Mouse (Mus musculus) kidney, embryonic 15.5 days (tissue): ENCODE measurements around the gene Als2. TPM values are rescaled to one million over a fixed set of nuclear protein-coding genes. Genes with fewer than 3 reads are reported as not detected.

Experiments used
- ATAC-seq: fragments of 200-750 bp; cut with Nextera tagmentation; replicated peaks from 2 replicates; pipeline ENCODE4 v1.8.0; 2017; ENCODE audit warnings: moderate TSS enrichment; ENCODE audit not compliant: low FRiP score
- H3K27ac ChIP-seq: fragments of 300-500 bp; sonication (generic); 2 replicates; pipeline ENCODE4 v1.5.1; 2015; ENCODE audit warnings: mild to moderate bottlenecking, inconsistent platforms
- H3K27me3 ChIP-seq: fragments of 300-500 bp; sonication (generic); 2 replicates; pipeline ENCODE4 v1.6.1; 2015; ENCODE audit warnings: inconsistent platforms
- H3K36me3 ChIP-seq: fragments of 300-500 bp; sonication (generic); 2 replicates; pipeline ENCODE4 v1.6.1; 2015; ENCODE audit warnings: inconsistent platforms
- H3K4me1 ChIP-seq: fragments of 300-500 bp; sonication (generic); 2 replicates; pipeline ENCODE4 v1.6.1; 2015; ENCODE audit warnings: inconsistent platforms
- H3K4me2 ChIP-seq: fragments of 300-500 bp; sonication (generic); 2 replicates; pipeline ENCODE4 v1.6.1; 2015; ENCODE audit warnings: moderate library complexity, mild to moderate bottlenecking, inconsistent platforms
- H3K4me3 ChIP-seq: fragments of 300-500 bp; sonication (generic); replicated peaks from 2 replicates; pipeline ENCODE4 v1.5.1; 2015; ENCODE audit warnings: mild to moderate bottlenecking, inconsistent platforms
- H3K9ac ChIP-seq: fragments of 300-500 bp; sonication (generic); 2 replicates; pipeline ENCODE4 v1.6.1; 2015; ENCODE audit warnings: mild to moderate bottlenecking, inconsistent platforms
- H3K9me3 ChIP-seq: fragments of 300-500 bp; sonication (generic); replicated peaks from 2 replicates; pipeline ENCODE4 v1.6.1; 2016; ENCODE audit warnings: inconsistent platforms
- WGBS: fragments of 180-500 bp; shearing (Covaris S2); methylation state at CpG from one replicate; pipeline ENCODE4 v1.1.7; 2015; ENCODE audit warnings: mixed read lengths; 5-methylcytosine and 5-hydroxymethylcytosine counted together
- polyA plus RNA-seq: library from polyadenylated mRNA; unstranded; fragments of >200 nt; fragmentation: Nextera tagmentation; extraction: Ambion mirVana; gene quantifications from 2 replicates; pipeline ENCODE4 v1.2.1, GENCODE M21; 2015

Gene Als2
- polyA plus RNA-seq, 1 experiment from 2014 or later: 12.9 TPM

DNA sequence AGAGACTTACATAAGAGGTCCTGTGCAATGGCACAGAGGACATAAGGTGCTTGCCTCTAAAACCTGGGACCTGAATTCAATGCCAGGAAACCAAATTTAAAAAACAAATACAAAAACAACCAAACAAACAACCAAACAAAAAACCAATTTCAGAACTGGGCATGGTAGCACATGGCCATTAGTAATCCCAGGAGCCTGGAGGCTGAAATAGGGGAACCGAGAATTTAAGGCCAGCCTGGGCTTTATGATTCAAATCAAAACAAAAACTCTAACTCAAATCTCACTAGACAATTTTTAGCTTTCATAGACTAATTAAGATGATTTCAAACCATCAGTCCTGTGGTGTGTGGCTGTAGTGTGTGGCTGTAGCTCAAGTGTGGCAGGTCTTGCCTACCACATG is 32.5 kb downstream of the Als2 start:
- Histone ChIP-seq H3K4me1 (no peaks in the 10 kb centered on the region), H3K9ac (no peak overlapping the region), H3K9me3 (no peaks in the 10 kb centered on the region), H3K27me3 (no peaks in the 10 kb centered on the region), H3K27ac (no peak overlapping the region), H3K36me3 (peaks cover 48% of the 10 kb centered on the region), H3K4me2 (no peak overlapping the region), H3K4me3 (no peak overlapping the region)
- WGBS: 80% methylated on average over 1 of the region's 1 CpGs
- no peak for ATAC-seq

DNA sequence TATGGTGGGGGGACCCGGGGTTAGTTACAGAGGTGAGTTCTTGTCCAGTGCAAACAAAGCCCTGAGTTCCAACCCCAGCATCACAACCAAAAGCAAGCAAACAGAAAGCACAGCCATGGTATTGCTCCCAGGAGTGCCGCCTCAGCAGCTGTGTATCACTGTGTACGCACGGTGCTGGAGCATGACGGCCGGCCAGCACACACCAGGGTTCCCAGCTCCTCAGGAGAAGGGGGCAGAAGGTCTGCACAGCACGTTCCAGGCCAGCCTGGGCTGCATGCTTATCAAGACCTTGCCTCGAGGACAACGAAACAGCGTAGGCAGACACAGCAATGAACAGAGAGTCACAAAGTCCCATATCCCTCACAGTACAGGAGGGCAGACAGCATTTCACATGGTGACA is 34.7 kb downstream of the Als2 start:
- Histone ChIP-seq H3K4me3 (no peak overlapping the region), H3K9ac (no peak overlapping the region), H3K27me3 (no peaks in the 10 kb centered on the region), H3K9me3 (no peaks in the 10 kb centered on the region), H3K36me3 (peaks cover 50% of the 10 kb centered on the region), H3K27ac (no peak overlapping the region), H3K4me1 (no peaks in the 10 kb centered on the region), H3K4me2 (no peak overlapping the region)
- no peak for ATAC-seq
- WGBS: 92% methylated on average over 10 of the region's 10 CpGs

DNA sequence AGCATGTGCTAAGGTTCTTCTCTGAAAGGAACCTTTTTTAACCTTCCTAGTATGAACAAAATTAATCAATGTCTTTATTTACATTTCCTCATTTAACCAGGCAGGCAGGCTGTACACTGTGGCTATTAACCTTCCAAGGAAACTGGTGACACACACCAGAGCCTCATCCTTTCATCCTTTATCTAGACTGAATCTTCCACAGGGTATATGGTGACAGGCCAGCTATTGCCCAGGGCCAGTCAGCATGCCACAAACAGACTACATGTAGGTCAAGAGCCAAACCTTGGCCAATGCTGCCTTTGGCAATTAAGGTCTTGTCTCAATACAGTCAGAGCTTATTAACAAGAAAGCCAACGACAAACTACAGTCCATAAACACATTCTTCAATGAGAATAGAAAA is 35.5 kb downstream of the Als2 start:
- Histone ChIP-seq H3K4me2 (no peak overlapping the region), H3K9ac (no peak overlapping the region)
- 82% methylated on average over 1 of the region's 1 CpGs for WGBS

GRCm38 (mm10) chr1:59200960-59201359 is 36.1 kb downstream of the Als2 start:
- H3K4me3 ChIP-seq: no peak overlapping the region
- H3K4me1 ChIP-seq: no peaks in the 10 kb centered on the region
- H3K9ac ChIP-seq: no peak overlapping the region
- no peak overlapping the region for H3K4me2 ChIP-seq
- peaks cover 58% of the 10 kb centered on the region for H3K36me3 ChIP-seq
- no peaks in the 10 kb centered on the region for H3K27me3 ChIP-seq
- H3K9me3 ChIP-seq: no peaks in the 10 kb centered on the region
- ATAC-seq: no peak
- H3K27ac ChIP-seq: no peak overlapping the region
- WGBS: 87% methylated on average over 5 of the region's 5 CpGs

More for the DNA sequence above, 35.5 kb downstream of the Als2 start:
- Histone ChIP-seq H3K9me3 (no peaks in the 10 kb centered on the region), H3K4me1 (no peaks in the 10 kb centered on the region), H3K27me3 (no peaks in the 10 kb centered on the region), H3K27ac (no peak overlapping the region), H3K36me3 (peaks cover 52% of the 10 kb centered on the region), H3K4me3 (no peak overlapping the region)
- no peak for ATAC-seq

DNA sequence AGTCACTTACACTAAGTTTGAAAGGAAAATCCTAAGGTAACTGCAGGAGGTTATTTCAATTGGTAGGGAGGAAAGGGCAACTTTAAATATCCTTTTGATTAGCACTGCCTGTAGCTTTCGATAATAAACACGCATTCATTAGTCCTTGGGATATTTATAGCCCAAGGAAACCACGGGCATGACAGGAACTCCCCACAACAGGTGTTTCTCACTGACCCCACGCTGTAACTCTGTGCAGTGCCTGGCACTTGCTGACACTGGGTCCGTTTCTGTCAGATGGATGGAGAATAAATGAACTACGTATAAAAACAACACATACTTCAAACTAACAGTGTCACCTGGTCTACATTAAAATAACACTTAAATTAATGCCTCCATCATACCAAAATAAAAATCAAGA is 42.1 kb downstream of the Als2 start:
- Histone ChIP-seq H3K4me2 (no peak overlapping the region), H3K36me3 (peaks cover 69% of the 10 kb centered on the region), H3K27me3 (no peaks in the 10 kb centered on the region), H3K9me3 (no peaks in the 10 kb centered on the region), H3K4me3 (no peak overlapping the region), H3K27ac (no peak overlapping the region), H3K9ac (no peak overlapping the region), H3K4me1 (0 out of 2 replicates have a peak, but pooled peaks cover 2% of the 10 kb centered on the region)
- no peak for ATAC-seq
- 33% methylated on average over 6 of the region's 6 CpGs for WGBS

DNA sequence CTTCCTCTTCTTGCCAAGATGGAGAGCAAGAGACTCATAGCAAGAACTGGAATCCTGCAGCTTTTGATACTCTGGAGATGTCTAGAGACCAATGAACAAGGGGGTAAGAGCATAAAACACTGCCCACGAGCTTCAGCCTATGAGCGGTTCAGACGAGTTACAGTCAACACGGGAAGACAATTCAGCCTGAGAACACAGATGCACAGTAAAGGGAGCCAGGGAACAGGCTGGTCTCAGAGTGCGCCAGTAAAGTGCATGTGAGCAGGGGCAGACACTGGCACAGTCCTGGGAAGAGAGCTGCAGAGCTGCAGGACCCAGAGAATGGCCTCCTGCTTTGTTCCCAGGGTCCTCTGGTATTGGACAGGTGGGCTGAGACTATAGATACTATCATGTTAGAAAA is 49.2 kb downstream of the Als2 start:
- no peak overlapping the region for H3K4me2 ChIP-seq

GRCm38 (mm10) chr1:59186317-59186716 is 50.7 kb downstream of the Als2 start:
- no peak overlapping the region for H3K4me3 ChIP-seq
- WGBS: 88% methylated on average over 10 of the region's 10 CpGs

More for the DNA sequence above, 49.2 kb downstream of the Als2 start:
- peaks cover 33% of the 10 kb centered on the region for H3K36me3 ChIP-seq
- no peaks in the 10 kb centered on the region for H3K27me3 ChIP-seq
- ATAC-seq: no peak
- no peak overlapping the region for H3K4me3 ChIP-seq
- H3K27ac ChIP-seq: no peak overlapping the region
- WGBS: 82% methylated on average over 5 of the region's 5 CpGs
- no peak overlapping the region for H3K9ac ChIP-seq
- H3K9me3 ChIP-seq: no peaks in the 10 kb centered on the region
- H3K4me1 ChIP-seq: no peaks in the 10 kb centered on the region

DNA sequence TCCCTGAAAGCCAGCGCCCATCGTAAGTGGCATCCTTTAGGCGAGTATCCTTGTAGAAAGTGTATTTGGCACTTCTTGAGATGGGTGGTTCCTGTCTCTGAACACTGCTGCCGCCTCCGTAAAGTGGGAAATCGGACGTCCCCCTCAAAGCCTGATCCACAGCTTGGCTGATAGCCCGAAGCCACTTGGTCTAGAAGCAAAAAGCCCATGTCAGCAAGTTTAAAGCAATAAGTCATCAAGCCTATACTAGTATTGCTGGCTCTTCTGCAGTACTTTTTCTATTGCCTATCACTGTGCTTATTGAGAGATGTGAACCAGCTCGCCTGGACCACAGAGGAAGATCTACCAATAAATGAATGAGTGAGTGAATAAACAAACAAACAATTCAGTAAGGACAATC is 51.6 kb downstream of the Als2 start:
- H3K27me3 ChIP-seq: no peaks in the 10 kb centered on the region
- H3K27ac ChIP-seq: no peak overlapping the region
- H3K9ac ChIP-seq: no peak overlapping the region
- ATAC-seq: no peak
- no peaks in the 10 kb centered on the region for H3K4me1 ChIP-seq
- WGBS: 76% methylated on average over 9 of the region's 9 CpGs
- peaks cover 32% of the 10 kb centered on the region for H3K36me3 ChIP-seq
- no peak overlapping the region for H3K4me3 ChIP-seq
- H3K9me3 ChIP-seq: no peaks in the 10 kb centered on the region
- no peak overlapping the region for H3K4me2 ChIP-seq

More at GRCm38 (mm10) chr1:59186317-59186716, 50.7 kb downstream of the Als2 start:
- H3K36me3 ChIP-seq: peaks cover 37% of the 10 kb centered on the region
- no peaks in the 10 kb centered on the region for H3K27me3 ChIP-seq
- no peaks in the 10 kb centered on the region for H3K9me3 ChIP-seq
- H3K9ac ChIP-seq: no peak overlapping the region
- H3K4me1 ChIP-seq: no peaks in the 10 kb centered on the region
- no peak overlapping the region for H3K4me2 ChIP-seq
- ATAC-seq: no peak
- no peak overlapping the region for H3K27ac ChIP-seq

GRCm38 (mm10) chr1:59183045-59183444 is 54.0 kb downstream of the Als2 start:
- ATAC-seq: no peak
- Histone ChIP-seq H3K36me3 (peaks cover 54% of the 10 kb centered on the region), H3K27ac (no peak overlapping the region), H3K9ac (no peak overlapping the region), H3K9me3 (no peaks in the 10 kb centered on the region), H3K27me3 (no peaks in the 10 kb centered on the region), H3K4me2 (no peak overlapping the region), H3K4me1 (no peaks in the 10 kb centered on the region), H3K4me3 (no peak overlapping the region)
- WGBS: 90% methylated on average over 4 of the region's 4 CpGs

DNA sequence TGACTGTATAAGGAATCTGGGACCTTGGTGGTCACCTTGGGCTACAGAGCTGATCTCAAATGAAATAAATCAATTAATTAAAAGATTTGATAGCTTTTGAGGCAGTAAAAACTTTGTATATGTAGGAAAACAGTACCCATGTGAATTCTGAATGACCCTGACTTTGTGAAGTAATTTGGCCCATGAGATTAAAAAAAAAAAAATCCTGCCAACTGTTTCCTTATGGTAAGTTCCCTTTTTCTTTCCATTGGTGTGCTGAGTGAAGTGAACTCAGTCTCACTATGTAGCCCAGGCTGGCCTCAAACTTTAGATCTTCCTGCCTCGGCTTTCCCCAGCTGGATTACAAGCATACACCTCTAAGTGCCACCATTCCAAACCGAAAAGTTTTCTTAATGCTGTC is 54.7 kb downstream of the Als2 start:
- H3K9ac ChIP-seq: no peak overlapping the region
- H3K27me3 ChIP-seq: no peaks in the 10 kb centered on the region
- H3K4me3 ChIP-seq: no peak overlapping the region
- H3K4me1 ChIP-seq: no peaks in the 10 kb centered on the region
- no peaks in the 10 kb centered on the region for H3K9me3 ChIP-seq
- H3K36me3 ChIP-seq: peaks cover 60% of the 10 kb centered on the region
- ATAC-seq: no peak
- WGBS: 93% methylated on average over 2 of the region's 2 CpGs
- no peak overlapping the region for H3K27ac ChIP-seq
- H3K4me2 ChIP-seq: no peak overlapping the region

GRCm38 (mm10) chr1:59180003-59180402 is 57.0 kb downstream of the Als2 start:
- H3K36me3 ChIP-seq: peaks cover 64% of the 10 kb centered on the region
- no peak overlapping the region for H3K4me2 ChIP-seq
- no peak overlapping the region for H3K9ac ChIP-seq
- ATAC-seq: no peak
- H3K9me3 ChIP-seq: no peaks in the 10 kb centered on the region
- no peaks in the 10 kb centered on the region for H3K4me1 ChIP-seq
- 91% methylated on average over 3 of the region's 3 CpGs for WGBS
- no peaks in the 10 kb centered on the region for H3K27me3 ChIP-seq
- H3K27ac ChIP-seq: no peak overlapping the region
- no peak overlapping the region for H3K4me3 ChIP-seq

DNA sequence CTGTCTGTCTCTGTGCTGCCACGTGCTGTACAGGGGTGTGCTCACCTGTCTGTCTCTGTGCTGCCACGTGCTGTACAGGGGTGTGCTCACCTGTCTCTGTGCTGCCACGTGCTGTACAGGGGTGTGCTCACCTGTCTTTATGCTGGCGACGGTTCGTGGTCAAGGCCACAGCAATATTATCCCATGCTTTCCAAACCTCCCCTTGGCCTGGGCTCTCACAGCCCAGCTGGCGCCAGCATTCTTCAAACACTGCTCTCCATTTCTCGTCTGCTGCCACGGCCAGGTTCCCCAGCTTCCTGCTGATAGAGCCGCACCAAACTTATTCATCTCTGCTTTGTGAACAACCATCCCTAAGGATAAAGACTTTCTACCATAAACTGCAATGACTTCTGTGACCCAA is 58.6 kb downstream of the Als2 start:
- 95% methylated on average over 10 of the region's 10 CpGs for WGBS

More for the DNA sequence above, 58.6 kb downstream of the Als2 start:
- Histone ChIP-seq H3K27ac (no peak overlapping the region), H3K4me2 (no peak overlapping the region), H3K9ac (no peak overlapping the region), H3K4me3 (no peak overlapping the region), H3K4me1 (no peaks in the 10 kb centered on the region), H3K27me3 (no peaks in the 10 kb centered on the region), H3K9me3 (no peaks in the 10 kb centered on the region), H3K36me3 (peaks cover 66% of the 10 kb centered on the region)
- no peak for ATAC-seq
